Mouse (Mus musculus): ENCODE data around the gene Plekhm2. TPM values are rescaled to one million over a fixed set of nuclear protein-coding genes. Genes with fewer than 3 reads are reported as not detected.

Plekhm2 gene
- total RNA-seq, 4 experiments from 2014 or later, result 64.3 to 87.0 (median 76.1) TPM

- DNase-seq, result no peak
Observed at GRCm38 (mm10) chr4:141630021-141630420, 34.7 kb downstream of the Plekhm2 start.

- DNase-seq, result no peak
Observed at GRCm38 (mm10) chr4:141628661-141629060, 36.0 kb downstream of the Plekhm2 start.

- DNase-seq, result no peak
Observed at GRCm38 (mm10) chr4:141627502-141627901, 37.2 kb downstream of the Plekhm2 start.

DNA sequence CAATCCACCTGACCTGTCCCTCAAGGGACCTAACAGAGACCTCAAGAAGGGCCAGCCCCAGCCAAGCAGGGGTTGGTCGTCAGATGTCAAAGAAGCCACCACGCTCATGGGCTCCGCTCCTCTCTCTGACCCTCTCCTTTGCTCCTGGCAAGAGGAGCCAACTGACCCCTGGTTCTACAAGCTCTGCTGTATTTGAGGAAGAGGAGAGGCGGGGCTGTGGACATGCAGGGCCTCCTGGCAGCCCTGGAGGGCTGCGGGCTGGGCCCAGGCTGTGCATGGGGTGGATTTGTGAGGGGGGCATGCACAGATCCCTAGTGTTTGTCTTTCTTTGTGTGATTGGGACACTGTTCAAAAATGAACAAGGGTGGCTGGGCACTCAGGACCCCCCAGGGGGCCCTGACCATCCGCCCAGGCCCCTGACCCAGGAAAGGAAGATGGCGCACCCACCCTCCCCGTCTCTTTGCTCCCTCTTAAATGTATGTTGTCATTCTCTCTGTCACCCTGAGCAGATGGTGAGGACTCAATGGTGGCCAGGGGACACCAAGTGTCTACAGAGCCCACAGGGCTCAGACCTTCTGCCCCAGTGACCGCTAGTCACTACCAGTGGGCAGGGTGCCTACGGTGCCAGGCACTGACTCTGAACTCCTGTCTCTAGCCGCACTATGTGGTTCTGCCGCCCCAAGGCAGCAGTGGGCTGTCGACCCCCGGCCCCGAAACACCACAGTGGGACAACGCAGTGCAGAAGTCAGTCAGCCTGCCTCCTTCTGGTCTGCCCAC, 38.7 kb downstream of the Plekhm2 start:
- no peak for DNase-seq

DNA sequence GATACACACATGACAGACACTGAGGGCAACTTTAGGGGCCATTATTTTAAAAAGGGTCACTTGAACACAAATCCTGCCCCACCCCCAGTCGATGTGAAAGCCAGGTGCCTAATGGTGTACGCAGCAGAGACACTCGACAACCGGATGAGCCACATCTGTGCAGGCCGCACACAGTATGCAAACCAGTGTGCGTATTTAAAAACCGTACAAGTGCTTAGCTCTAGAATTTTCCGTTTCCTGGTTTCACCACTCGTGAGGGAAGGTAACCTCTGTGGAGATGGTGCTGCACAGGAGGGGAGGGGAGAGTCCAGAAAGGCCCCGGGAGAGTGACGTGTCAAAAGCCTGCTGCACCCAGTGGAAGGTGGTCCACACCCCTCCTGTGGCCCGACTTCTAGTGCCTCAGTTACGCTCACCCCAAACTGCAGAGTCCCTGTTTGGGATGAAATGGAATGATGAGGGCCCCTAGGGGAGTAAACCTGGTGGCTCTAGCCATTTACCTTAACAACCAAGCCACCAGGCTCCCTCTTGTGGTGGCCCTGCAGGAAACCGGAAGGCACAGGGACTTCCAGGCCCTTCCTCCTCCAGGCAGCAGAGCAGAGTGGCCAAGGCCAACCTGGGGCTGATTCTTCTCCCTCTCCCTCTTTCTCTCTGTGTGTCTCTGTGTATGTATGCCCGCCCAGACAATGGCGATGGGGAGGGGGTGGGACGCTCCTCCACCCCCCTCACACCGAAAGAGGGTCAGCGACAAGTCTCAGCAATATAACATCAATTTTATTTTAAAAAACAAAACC, 39.5 kb downstream of the Plekhm2 start:
- no peak for DNase-seq

GRCm38 (mm10) chr4:141624134-141624533, 40.6 kb downstream of the Plekhm2 start:
- DNase-seq, result no peak

GRCm38 (mm10) chr4:141623666-141624065, 41.0 kb downstream of the Plekhm2 start, which contains the start of gene Slc25a34:
Slc25a34 (minus strand) TSS chr4:141623821.
- DNase-seq, result peak; percentile 86

DNA sequence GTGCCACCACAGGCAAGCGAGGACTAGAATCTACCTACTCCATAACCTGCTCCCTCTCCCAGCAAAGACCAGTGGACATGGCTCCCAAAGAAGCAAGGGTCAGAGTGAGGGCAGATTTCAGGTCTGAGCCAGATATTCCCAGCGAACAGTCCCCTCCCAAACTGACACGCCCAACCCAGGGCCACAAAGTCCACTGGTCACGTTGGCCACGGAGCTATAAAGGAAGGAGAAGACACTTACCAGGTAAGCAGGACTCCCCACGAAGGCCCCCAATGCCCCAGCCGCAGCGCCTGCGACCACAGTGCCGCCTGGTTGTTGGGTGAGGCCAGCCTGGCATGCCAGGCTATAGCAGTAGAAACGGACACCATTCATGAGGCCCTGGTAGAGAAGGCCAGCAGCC, 41.7 kb downstream of the Plekhm2 start:
- no peak for DNase-seq

DNA sequence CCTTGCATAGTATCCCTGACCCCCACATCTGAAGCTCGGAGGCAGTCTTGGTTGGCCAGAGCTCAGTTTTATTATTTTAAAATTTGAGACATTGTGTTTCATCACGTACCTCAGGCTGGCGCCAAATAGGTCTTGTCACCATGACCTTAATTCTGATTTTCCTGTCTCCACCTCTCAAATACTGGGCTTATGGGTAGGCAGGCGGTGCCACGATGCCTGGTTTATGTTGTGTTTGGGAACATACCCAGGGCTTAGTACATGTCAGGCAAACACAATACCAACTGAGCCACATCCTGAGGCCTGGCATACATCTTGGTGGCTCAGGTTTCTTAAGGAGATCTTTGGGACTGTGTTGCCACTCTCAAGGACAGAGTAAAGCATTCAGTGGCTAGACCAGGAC, 42.1 kb downstream of the Plekhm2 start:
- no peak for DNase-seq

GRCm38 (mm10) chr4:141622091-141622490, 42.6 kb downstream of the Plekhm2 start:
- no peak for DNase-seq

- DNase-seq, result no peak
Observed at GRCm38 (mm10) chr4:141621297-141621696, 43.4 kb downstream of the Plekhm2 start.

DNA sequence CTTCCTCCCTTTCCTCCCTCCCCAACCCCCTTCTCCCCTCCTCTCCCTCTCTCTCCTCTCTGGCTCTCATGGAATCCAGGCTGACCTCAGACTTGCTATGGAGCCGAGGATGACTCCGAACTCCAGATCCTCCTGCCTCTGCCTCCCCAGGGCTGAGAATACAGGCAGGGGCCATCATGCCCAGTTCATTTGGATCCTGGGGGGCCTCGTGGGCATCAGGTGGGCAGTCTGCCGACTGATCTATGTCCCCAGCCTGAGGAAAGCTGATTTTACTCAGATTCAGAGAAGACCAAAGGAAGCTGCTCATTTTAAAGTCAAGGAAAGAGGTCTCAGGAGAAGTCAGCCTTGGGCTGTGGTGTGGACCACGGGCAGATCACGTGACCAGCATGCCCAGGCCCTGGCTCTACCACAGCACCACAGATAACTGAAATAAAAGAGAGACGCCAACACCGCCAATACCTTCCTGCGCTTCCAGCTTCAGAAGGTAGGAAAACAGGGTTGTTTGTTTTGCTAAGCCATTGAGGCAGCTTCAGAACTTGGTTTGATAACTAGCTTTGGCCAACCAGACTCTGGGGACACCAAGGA, 45.3 kb downstream of the Plekhm2 start:
- no peak for DNase-seq

GRCm38 (mm10) chr4:141618565-141619243, 46.0 kb downstream of the Plekhm2 start, which contains the start of gene Tmem82:
Tmem82 (minus strand) TSS chr4:141618633.
- no peak for DNase-seq

GRCm38 (mm10) chr4:141617863-141618564, 46.7 kb downstream of the Plekhm2 start:
- DNase-seq, result no peak

DNA sequence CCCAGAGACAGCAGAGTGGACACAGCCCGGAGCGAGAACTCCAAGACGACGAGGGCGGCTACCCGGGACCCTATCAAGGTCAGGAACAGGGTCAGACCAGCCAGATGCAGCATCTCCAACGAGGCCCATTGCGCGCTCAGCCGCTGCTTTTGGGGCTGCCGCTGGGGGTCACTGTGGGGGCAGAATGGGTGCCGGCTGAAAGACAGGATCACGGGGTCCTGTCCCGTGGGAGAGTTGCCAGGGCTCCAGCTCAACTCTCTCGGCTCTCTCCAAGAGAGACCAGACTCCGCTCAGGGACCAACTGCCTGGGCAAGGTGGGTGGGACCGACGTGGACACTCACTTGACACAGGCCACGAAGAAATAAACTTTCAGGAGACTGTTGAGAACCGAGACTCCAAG, 47.4 kb downstream of the Plekhm2 start:
- peak; percentile 53 for DNase-seq

GRCm38 (mm10) chr4:141616811-141617210, 47.9 kb downstream of the Plekhm2 start:
- DNase-seq, result no peak

- DNase-seq, result no peak
Observed at GRCm38 (mm10) chr4:141614946-141615345, 49.8 kb downstream of the Plekhm2 start.

DNA sequence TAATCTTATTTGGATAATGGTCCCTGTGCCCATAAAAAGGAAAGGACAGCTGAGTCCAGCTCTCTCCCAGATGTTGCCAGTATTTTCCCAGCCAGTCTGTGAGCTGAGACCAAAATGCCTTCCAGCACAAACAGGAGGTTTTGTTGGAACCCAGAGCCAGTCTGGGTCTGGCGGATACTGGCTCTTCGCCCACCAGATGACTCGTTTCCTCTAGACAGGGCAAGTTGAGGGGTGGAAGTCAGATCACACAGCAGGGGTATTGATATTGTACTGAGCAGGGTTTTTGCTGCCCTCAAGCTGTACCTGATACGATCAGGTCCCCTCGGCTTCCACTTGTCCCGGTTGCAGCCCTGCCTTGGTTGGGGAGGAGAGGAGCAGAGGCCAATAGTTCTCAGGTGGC, 55.2 kb downstream of the Plekhm2 start:
- no peak for DNase-seq

- peak; percentile 72 for DNase-seq
Observed at GRCm38 (mm10) chr4:141605861-141606260, 58.8 kb downstream of the Plekhm2 start, which contains the start of gene Fblim1. Fblim1 (minus strand) TSS chr4:141606096.

- no peak for DNase-seq
Observed at GRCm38 (mm10) chr4:141605421-141605820, 59.3 kb downstream of the Plekhm2 start.

- DNase-seq, result no peak
Observed at GRCm38 (mm10) chr4:141604493-141604892, 60.2 kb downstream of the Plekhm2 start.

- DNase-seq, result no peak
Observed at GRCm38 (mm10) chr4:141603921-141604320, 60.8 kb downstream of the Plekhm2 start.

All from adrenal gland, adult 8-10 months (tissue).